Mouse (Mus musculus): ENCODE results near the gene Gm10553. TPM values are rescaled to one million over a fixed set of nuclear protein-coding genes. Genes with fewer than 3 reads are reported as not detected.

Gm10553 gene
- total RNA-seq, 2 experiments from 2014 or later: not detected

Other genes with a start within 250 kb of the Gm10553 start
- under 1 TPM; 0.39 to 0.57 TPM for gene Slc16a14, start 165.0 kb upstream of the Gm10553 start, total RNA-seq (2021)
- gene A530032D15Rik, start 9.7 kb downstream of the Gm10553 start, total RNA-seq (2021): under 1 TPM; 0.28 to 0.41 TPM
- gene C130026I21Rik, start 170.4 kb downstream of the Gm10553 start, total RNA-seq (2021): 1 to 10 TPM in 1 of 2 experiments, under 1 TPM in 1; 0.75 to 1.2 TPM

Data from heart, postnatal 36 days (tissue).